Mouse (Mus musculus): Measurements from ENCODE around the gene Agbl5.

GRCm38 (mm10) chr5:30924614-30925013, 36.1 kb downstream of the Agbl5 start:
- TF ChIP-seq FLI1 (IDR thresholded peaks at IDR 0.05; ENCODE audit: low read length) (no peak), GATA1 (IDR thresholded peaks at IDR 0.05; ENCODE audit: borderline replicate concordance, low read length) (no peak)
